8 mouse cellular contexts compared by ENCODE assay signal in genomic region chr15:36960010-36960875, GRCm38 (mm10). TPM values are rescaled to one million over a fixed set of nuclear protein-coding genes. Genes with fewer than 3 reads are reported as not detected.
DNase-seq lines count a peak whose midpoint lies in the region; ATAC-seq and TF ChIP-seq lines count a peak whose summit lies in the region.

No protein-coding gene starts in this region.

- H3K4me1 ChIP-seq in neural tube, embryonic 11.5 days (ENCODE audit: control insufficient read depth, insufficient read depth, low read length), result no peaks in the 10 kb centered on the region
- peaks cover 5% of the 10 kb centered on the region; the same call in 1 of the 2 replicates for H3K4me1 ChIP-seq in cerebellum, adult 2 months (ENCODE audit: control insufficient read depth, insufficient read depth, low read length)
- H3K4me1 ChIP-seq in hindbrain, postnatal 0 days (ENCODE audit: insufficient read depth, low read length), result no peaks in the 10 kb centered on the region
- H3K4me1 ChIP-seq in midbrain, embryonic 13.5 days (replicated peaks), result peaks cover 7% of the 10 kb centered on the region

- no peak overlapping the region for H3K9ac ChIP-seq in neural tube, embryonic 11.5 days (ENCODE audit: low read length)
- H3K9ac ChIP-seq in hindbrain, postnatal 0 days (replicated peaks; ENCODE audit: low read length), result no peak overlapping the region
- no peak overlapping the region for H3K9ac ChIP-seq in midbrain, embryonic 13.5 days (replicated peaks)

- TF ChIP-seq POLR2A in cerebellum, adult 2 months (IDR thresholded peaks at IDR 0.05; ENCODE audit: borderline replicate concordance, insufficient read depth, low read length), result peak; percentile 42; the same call in 1 of the 2 replicates

- DNase-seq in neural tube, embryonic 11.5 days (ENCODE audit: low spot score), result peak; percentile 46
- DNase-seq in neural tube, embryonic 10.5 days (ENCODE audit: extremely low spot score, low spot score), result no peak
- peak; percentile 88 to 93 for DNase-seq in cerebellum, adult 2 months
- peak; percentile 53 to 71 for DNase-seq in frontal cortex, postnatal 25 days (ENCODE audit: low spot score in 2 of 2)
- DNase-seq in hindbrain, postnatal 0 days (ENCODE audit: low spot score), result peak; percentile 73
- peak; percentile 76 for DNase-seq in left cerebral cortex, adult 11 months (ENCODE audit: low spot score)
- peak; percentile 79 for DNase-seq in urinary bladder, postnatal 14 days (ENCODE audit: low spot score)

- ATAC-seq in neural tube, embryonic 11.5 days (ENCODE audit: insufficient read depth, low FRiP score, low TSS enrichment), result no peak
- peak; percentile 82 for ATAC-seq in hindbrain, postnatal 0 days
- peak; percentile 73; the same call in 1 of the 2 replicates for ATAC-seq in midbrain, embryonic 13.5 days

- no peak overlapping the region for H3K4me3 ChIP-seq in neural tube, embryonic 11.5 days (ENCODE audit: low read depth, low read length)
- H3K4me3 ChIP-seq in cerebellum, adult 2 months (replicated peaks; ENCODE audit: insufficient read depth, low read depth, low read length), result peak overlapping the region; percentile 1
- no peak overlapping the region for H3K4me3 ChIP-seq in hindbrain, postnatal 0 days (ENCODE audit: low read length)
- no peak overlapping the region for H3K4me3 ChIP-seq in midbrain, embryonic 13.5 days (replicated peaks)

- H3K27me3 ChIP-seq in neural tube, embryonic 11.5 days (ENCODE audit: control insufficient read depth, insufficient read depth, low read length), result no peaks in the 10 kb centered on the region
- no peaks in the 10 kb centered on the region for H3K27me3 ChIP-seq in cerebellum, adult 2 months (ENCODE audit: control insufficient read depth, insufficient read depth, low read length)
- H3K27me3 ChIP-seq in hindbrain, postnatal 0 days (ENCODE audit: insufficient read depth, low read length), result no peaks in the 10 kb centered on the region
- no peaks in the 10 kb centered on the region for H3K27me3 ChIP-seq in midbrain, embryonic 13.5 days

- no peak for TF ChIP-seq CTCF in cerebellum, adult 2 months (IDR thresholded peaks at IDR 0.05; ENCODE audit: borderline replicate concordance, insufficient read depth, low read depth, low read length)
- no peak for TF ChIP-seq CTCF in hindbrain, postnatal 0 days (IDR thresholded peaks at IDR 0.05; ENCODE audit: low read depth)

- WGBS in neural tube, embryonic 11.5 days, result 76% methylated on average over 17 of the region's 17 CpGs
- 23% methylated on average over 17 of the region's 17 CpGs for WGBS in cerebellum, adult 2 months
- 53% methylated on average over 17 of the region's 17 CpGs for WGBS in hindbrain, postnatal 0 days
- 55% methylated on average over 17 of the region's 17 CpGs for WGBS in midbrain, embryonic 13.5 days

- H3K27ac ChIP-seq in neural tube, embryonic 11.5 days (ENCODE audit: low read depth, low read length), result no peak overlapping the region
- peak overlapping the region; percentile 74 for H3K27ac ChIP-seq in cerebellum, adult 2 months (ENCODE audit: insufficient read depth, low read length)
- peak overlapping the region; percentile 58 for H3K27ac ChIP-seq in hindbrain, postnatal 0 days
- peak overlapping the region; percentile 52 for H3K27ac ChIP-seq in midbrain, embryonic 13.5 days

- H3K4me2 ChIP-seq in neural tube, embryonic 11.5 days (ENCODE audit: low read depth), result no peak overlapping the region
- H3K4me2 ChIP-seq in hindbrain, postnatal 0 days (ENCODE audit: low read depth, low read length), result 0 out of 2 replicates have a peak overlapping the region, but pooled peaks have one; percentile 1
- H3K4me2 ChIP-seq in midbrain, embryonic 13.5 days (replicated peaks), result 0 out of 2 replicates have a peak overlapping the region, but pooled peaks have one; percentile 4

- no peaks in the 10 kb centered on the region for H3K9me3 ChIP-seq in neural tube, embryonic 11.5 days (ENCODE audit: control insufficient read depth, low read length)
- no peaks in the 10 kb centered on the region for H3K9me3 ChIP-seq in hindbrain, postnatal 0 days (ENCODE audit: low read length)
- H3K9me3 ChIP-seq in midbrain, embryonic 13.5 days, result no peaks in the 10 kb centered on the region

- no peaks in the 10 kb centered on the region for H3K36me3 ChIP-seq in neural tube, embryonic 11.5 days (ENCODE audit: control insufficient read depth, insufficient read depth, low read length)
- H3K36me3 ChIP-seq in hindbrain, postnatal 0 days (ENCODE audit: insufficient read depth, low read length), result no peaks in the 10 kb centered on the region
- H3K36me3 ChIP-seq in midbrain, embryonic 13.5 days, result no peaks in the 10 kb centered on the region

RNA-seq across cellular contexts. Expression of gene Zfp706, which starts 47.3 kb away (rescaled TPM):
- 389 and 398 TPM in 2 replicates for polyA plus RNA-seq in neural tube, embryonic 11.5 days (2014; fragmentation: Nextera tagmentation; extraction: Ambion mirVana)
- 120 and 125 TPM in 2 replicates for polyA plus RNA-seq in cerebellum, adult 2 months (2012; rRNA removed)
- 57.2 and 61.8 TPM in 2 replicates for total RNA-seq in hindbrain, postnatal 0 days (2014; rRNA removed)
- polyA plus RNA-seq in hindbrain, postnatal 0 days (2015; fragmentation: Nextera tagmentation; extraction: Ambion mirVana), result 463 and 467 TPM in 2 replicates
- 437 and 479 TPM in 2 replicates for polyA plus RNA-seq in midbrain, embryonic 13.5 days (2015; fragmentation: Nextera tagmentation; extraction: Ambion mirVana)
